Mouse (Mus musculus) MEL-GATA-1-ER (cell line): Measurements from ENCODE around the gene Vmn1r14.
"Not testable (repeated sequence)": the region's sequence is repeated elsewhere in the genome, so short reads cannot be mapped to it uniquely, and the experiment has no call there.

Experiments used
- DNase-seq: peaks from one replicate; pipeline ENCODE4 v3.0.0-alpha.2; 2012; ENCODE audit warnings: low read depth; ENCODE audit errors: extremely low read depth

The Vmn1r14 gene

GRCm38 (mm10) chr6:57231386-57231785, at the start of gene Vmn1r14:
Gene Vmn1r14, plus strand, starts transcription at chr6:57231686.
- DNase-seq: no peak

DNA sequence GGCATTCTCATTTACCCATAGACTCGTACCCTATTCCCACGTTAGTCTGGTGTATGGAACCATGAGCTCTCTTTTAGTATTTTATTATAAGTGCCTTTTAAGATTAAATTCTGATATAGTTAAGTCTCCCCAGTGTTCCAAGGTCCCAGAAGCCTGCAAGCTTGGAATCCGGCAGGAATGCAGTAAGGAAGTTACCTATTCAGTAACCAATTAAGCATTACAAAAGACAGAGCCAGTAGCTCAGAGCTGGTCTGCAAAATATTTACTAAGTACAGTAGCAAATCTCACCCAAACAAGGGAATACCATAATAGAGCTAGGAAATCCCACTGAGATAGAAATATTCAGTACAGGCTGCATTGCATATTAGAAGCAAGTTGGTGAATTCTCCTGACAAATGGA, 41.5 kb upstream of the Vmn1r14 start:
- DNase-seq: not testable (repeated sequence)

DNA sequence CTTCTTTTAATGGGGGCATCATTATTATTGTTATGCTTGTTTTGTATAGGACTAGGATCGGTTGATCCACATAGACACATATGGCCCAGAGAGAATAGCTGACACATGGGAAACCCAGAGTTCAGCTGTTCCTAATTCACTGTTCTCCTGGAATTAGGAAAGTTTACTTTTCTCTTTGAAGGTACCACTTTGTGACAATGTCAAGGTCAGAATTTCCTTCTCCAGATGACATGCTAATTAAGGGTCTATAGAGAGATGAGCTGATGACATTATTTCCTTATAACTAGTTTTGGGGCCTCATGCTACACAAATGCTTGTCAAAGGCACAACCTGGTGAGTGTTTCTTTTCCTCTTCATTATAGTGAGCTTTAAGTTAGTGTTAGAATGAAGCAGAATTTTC, 28.5 kb upstream of the Vmn1r14 start, which contains the start of gene Vmn1r13:
Gene Vmn1r13, plus strand, starts transcription at position 301 of the 400 bp plus-strand sequence.
- not testable (repeated sequence) for DNase-seq

GRCm38 (mm10) chr6:57257652-57258051, 26.2 kb downstream of the Vmn1r14 start, which contains the start of gene Vmn1r15:
Gene Vmn1r15, plus strand, starts transcription at chr6:57257952.
- no peak for DNase-seq

GRCm38 (mm10) chr6:57260990-57261389, 29.5 kb downstream of the Vmn1r14 start:
- no peak for DNase-seq

GRCm38 (mm10) chr6:57271881-57272280, 40.4 kb downstream of the Vmn1r14 start:
- DNase-seq: no peak

DNA sequence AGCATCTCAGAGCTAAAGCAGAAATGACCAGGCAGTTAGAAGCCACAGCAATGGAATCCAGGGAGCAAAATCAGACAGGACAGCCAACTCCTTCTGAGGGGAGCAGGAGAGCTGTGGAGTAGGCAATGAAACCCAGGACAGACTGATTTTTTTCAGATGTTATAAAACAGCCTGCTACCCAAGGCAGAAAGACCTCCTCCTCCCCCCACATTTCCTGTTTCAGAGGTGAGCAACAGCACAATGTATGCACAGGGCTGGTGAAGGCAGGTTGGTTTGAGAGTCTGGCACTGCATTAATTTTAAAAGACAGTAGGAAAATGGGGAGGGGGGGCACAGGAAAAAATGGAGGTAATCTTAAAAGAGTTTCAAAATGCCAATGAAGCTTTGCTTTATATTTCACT, 41.0 kb downstream of the Vmn1r14 start:
- no peak for DNase-seq

DNA sequence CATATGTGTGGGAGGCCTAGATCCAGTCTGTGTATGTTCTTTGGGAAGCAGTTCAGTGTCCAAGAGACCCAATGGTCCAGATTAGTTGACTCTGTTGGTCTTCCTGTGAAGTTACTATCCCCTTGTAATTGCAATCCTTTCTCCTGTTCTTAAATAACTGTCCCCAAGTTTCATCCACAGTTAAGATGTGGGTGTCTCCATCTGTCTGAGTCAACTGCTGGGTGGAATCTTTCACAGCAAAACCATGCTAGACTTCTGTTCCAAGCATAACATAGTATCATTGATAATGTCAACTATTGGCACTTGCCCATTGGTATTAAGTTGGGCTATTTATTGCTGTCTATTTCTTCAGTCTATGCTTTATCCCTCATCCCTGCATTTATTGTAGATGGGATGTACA, 47.5 kb downstream of the Vmn1r14 start:
- no peak for DNase-seq
